Mouse (Mus musculus) central nervous system, embryonic 11.5 days (tissue): ENCODE results near the gene C1ra. TPM values are rescaled to one million over a fixed set of nuclear protein-coding genes. Genes with fewer than 3 reads are reported as not detected.

Experiments
- polyA plus RNA-seq: library from polyadenylated mRNA; depleted of rRNA; stranded (reverse); fragments of >200 nt; gene quantifications from 2 replicates; pipeline ENCODE4 v1.2.3, GENCODE M21; 2012; rRNA removed

Gene C1ra
- 0.12 and 0.24 TPM in 2 replicates for polyA plus RNA-seq

GRCm38 (mm10) chr6:124512355-124512836 is at the start of gene C1ra:
Gene C1ra, plus strand, starts transcription at chr6:124512405.

GRCm38 (mm10) chr6:124464305-124465271 is 47.6 kb upstream of the C1ra start, which contains the start of gene Clstn3:
Gene Clstn3, minus strand, starts transcription at chr6:124464794.

GRCm38 (mm10) chr6:124492842-124493561 is 19.2 kb upstream of the C1ra start, which contains the start of gene C1rl:
Gene C1rl, plus strand, starts transcription at chr6:124493113.

GRCm38 (mm10) chr6:124542284-124542683 is 30.1 kb downstream of the C1ra start, which contains the start of gene C1s1:
Gene C1s1, minus strand, starts transcription at chr6:124542359.

GRCm38 (mm10) chr6:124570026-124570425 is 57.8 kb downstream of the C1ra start, which contains the start of gene C1rb:
Gene C1rb, plus strand, starts transcription at chr6:124570294.

Other genes with a start within 250 kb of the C1ra start
- gene Cd163, start 207.7 kb upstream of the C1ra start, polyA plus RNA-seq, result 0.01 and 0.04 TPM in 2 replicates
- 56.3 and 67.4 TPM in 2 replicates for gene Pex5, start 97.3 kb upstream of the C1ra start, polyA plus RNA-seq
- gene Clstn3, start 47.6 kb upstream of the C1ra start, polyA plus RNA-seq, result 13.7 and 17.0 TPM in 2 replicates
- gene C1rl, start 19.3 kb upstream of the C1ra start, polyA plus RNA-seq, result 0.32 and 0.35 TPM in 2 replicates
- gene C1s1, start 30.0 kb downstream of the C1ra start, polyA plus RNA-seq, result 2.5 and 2.9 TPM in 2 replicates
- not detected in 2 replicates for gene C1rb, start 57.9 kb downstream of the C1ra start, polyA plus RNA-seq
- gene C1s2, start 123.7 kb downstream of the C1ra start, polyA plus RNA-seq, result 0.24 and 0.26 TPM in 2 replicates
- gene Lpcat3, start 150.6 kb downstream of the C1ra start, polyA plus RNA-seq, result 36.6 and 50.7 TPM in 2 replicates
- gene Emg1, start 199.8 kb downstream of the C1ra start, polyA plus RNA-seq, result 177 and 187 TPM in 2 replicates
- 185 and 198 TPM in 2 replicates for gene Phb2, start 199.9 kb downstream of the C1ra start, polyA plus RNA-seq
- 5.3 and 7.8 TPM in 2 replicates for gene Ptpn6, start 226.3 kb downstream of the C1ra start, polyA plus RNA-seq
- gene Grcc10, start 229.0 kb downstream of the C1ra start, polyA plus RNA-seq, result 383 and 432 TPM in 2 replicates
- gene Gm45234, start 243.6 kb downstream of the C1ra start, polyA plus RNA-seq, result 0.11 TPM in 1 of 2 replicates, not detected in the other
- 40.9 and 65.1 TPM in 2 replicates for gene Atn1, start 244.1 kb downstream of the C1ra start, polyA plus RNA-seq